ENCODE assay signal across 24 mouse cellular contexts in the genomic region with DNA sequence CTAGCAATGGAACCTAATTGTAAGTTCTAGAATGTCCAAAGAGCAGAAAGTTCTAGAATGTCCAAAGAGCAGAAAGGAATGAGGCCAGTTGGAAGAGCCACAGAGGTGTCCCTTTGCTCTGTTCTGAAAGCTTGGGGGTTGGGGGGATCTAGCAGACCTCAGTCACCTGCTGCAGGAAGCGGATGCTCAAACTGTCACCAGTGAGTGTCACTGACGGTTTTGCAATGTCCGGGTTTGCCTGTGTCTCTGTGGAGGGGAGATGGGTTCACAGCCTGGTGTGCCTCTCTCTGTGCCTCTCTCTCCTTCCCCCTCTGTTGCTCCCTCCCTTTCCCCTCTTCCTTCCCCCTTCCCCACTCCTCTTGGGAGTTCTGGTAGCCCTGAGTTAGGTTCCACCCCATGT. TPM values are rescaled to one million over a fixed set of nuclear protein-coding genes. Genes with fewer than 3 reads are reported as not detected.
DNase-seq lines count a peak whose midpoint lies in the region; ATAC-seq and TF ChIP-seq lines count a peak whose summit lies in the region.
"Had no signal": no experiment of that assay in that cellular context is flagged by ENCODE, and none has a peak within 500 bp of the region (broad histone marks: within the 10 kb centered on the region; RNA-seq: fewer than 3 reads in every experiment).

No protein-coding gene starts in this region.

- 86% methylated on average over 3 of the region's 3 CpGs for WGBS in neural tube, embryonic 11.5 days
- WGBS in neural tube, embryonic 15.5 days, result 88% methylated on average over 3 of the region's 3 CpGs
- WGBS in hindbrain, embryonic 16.5 days, result 78% methylated on average over 3 of the region's 3 CpGs
- WGBS in kidney, embryonic 14.5 days, result 87% methylated on average over 3 of the region's 3 CpGs

- ATAC-seq in neural tube, embryonic 11.5 days (ENCODE audit: insufficient read depth, low FRiP score, low TSS enrichment), result no peak
- ATAC-seq in neural tube, embryonic 15.5 days (ENCODE audit: low FRiP score), result no peak
- peak; percentile 58 for ATAC-seq in megakaryocyte progenitor cell, adult 5-6 weeks (replicated peaks; ENCODE audit: poor library complexity)
- no peak for ATAC-seq in hindbrain, embryonic 16.5 days
- no peak for ATAC-seq in kidney, embryonic 14.5 days (ENCODE audit: low FRiP score, low TSS enrichment)
- ATAC-seq: forebrain, embryonic 14.5 days had no signal

- H3K9ac ChIP-seq in neural tube, embryonic 11.5 days (ENCODE audit: low read length), result no peak overlapping the region
- H3K9ac ChIP-seq in neural tube, embryonic 15.5 days (replicated peaks), result no peak overlapping the region
- H3K9ac ChIP-seq in hindbrain, embryonic 16.5 days (ENCODE audit: low read depth, low read length), result no peak overlapping the region
- no peak overlapping the region for H3K9ac ChIP-seq in kidney, embryonic 14.5 days (ENCODE audit: low read depth, low read length)
- H3K9ac ChIP-seq: heart, embryonic 15.5 days; hindbrain, embryonic 12.5 days; liver, embryonic 15.5 days; neural tube, embryonic 13.5 days had no signal

- DNase-seq in neural tube, embryonic 11.5 days (ENCODE audit: low spot score), result peak; percentile 0
- peak; percentile 67 for DNase-seq in thymus, postnatal 4 days
- DNase-seq: adrenal gland, postnatal 10 days; cerebellum, adult 11-12 months; kidney, adult 2 months; kidney, postnatal 36 days; lung, postnatal 10 days; right cerebral cortex, postnatal 25 days had no signal

- no peak overlapping the region for H3K27ac ChIP-seq in neural tube, embryonic 11.5 days (ENCODE audit: low read depth, low read length)
- no peak overlapping the region for H3K27ac ChIP-seq in neural tube, embryonic 15.5 days (replicated peaks)
- no peak overlapping the region for H3K27ac ChIP-seq in hindbrain, embryonic 16.5 days (ENCODE audit: low read depth, low read length)
- H3K27ac ChIP-seq in kidney, embryonic 14.5 days (ENCODE audit: low read depth, low read length), result no peak overlapping the region
- H3K27ac ChIP-seq: hindbrain, embryonic 12.5 days; limb, embryonic 13.5 days; liver, embryonic 15.5 days; neural tube, embryonic 13.5 days had no signal

- H3K9me3 ChIP-seq in neural tube, embryonic 11.5 days (ENCODE audit: control insufficient read depth, low read length), result no peaks in the 10 kb centered on the region
- H3K9me3 ChIP-seq in neural tube, embryonic 15.5 days (replicated peaks), result no peaks in the 10 kb centered on the region
- H3K9me3 ChIP-seq in E14TG2a.4 (ENCODE audit: low read length), result no peaks in the 10 kb centered on the region
- no peaks in the 10 kb centered on the region for H3K9me3 ChIP-seq in hindbrain, embryonic 16.5 days (ENCODE audit: control insufficient read depth, low read length)
- no peaks in the 10 kb centered on the region for H3K9me3 ChIP-seq in kidney, embryonic 14.5 days (ENCODE audit: control insufficient read depth, low read length)
- H3K9me3 ChIP-seq: heart, embryonic 15.5 days; hindbrain, embryonic 12.5 days; limb, embryonic 13.5 days; liver, embryonic 15.5 days; neural tube, embryonic 13.5 days had no signal

- H3K4me2 ChIP-seq in neural tube, embryonic 11.5 days (ENCODE audit: low read depth), result no peak overlapping the region
- H3K4me2 ChIP-seq in neural tube, embryonic 15.5 days, result no peak overlapping the region
- H3K4me2 ChIP-seq in hindbrain, embryonic 16.5 days (ENCODE audit: low read length), result no peak overlapping the region
- no peak overlapping the region for H3K4me2 ChIP-seq in kidney, embryonic 14.5 days (replicated peaks; ENCODE audit: low read depth, low read length)
- H3K4me2 ChIP-seq: neural tube, embryonic 13.5 days had no signal

- no peaks in the 10 kb centered on the region for H3K36me3 ChIP-seq in neural tube, embryonic 11.5 days (ENCODE audit: control insufficient read depth, insufficient read depth, low read length)
- no peaks in the 10 kb centered on the region for H3K36me3 ChIP-seq in neural tube, embryonic 15.5 days
- H3K36me3 ChIP-seq in E14TG2a.4 (ENCODE audit: insufficient read depth, low read length), result no peaks in the 10 kb centered on the region
- no peaks in the 10 kb centered on the region for H3K36me3 ChIP-seq in hindbrain, embryonic 16.5 days (ENCODE audit: control insufficient read depth, insufficient read depth, low read length)
- H3K36me3 ChIP-seq in kidney, embryonic 14.5 days (ENCODE audit: control insufficient read depth, insufficient read depth, low read length), result no peaks in the 10 kb centered on the region
- H3K36me3 ChIP-seq: heart, embryonic 15.5 days; hindbrain, embryonic 12.5 days; limb, embryonic 13.5 days; liver, embryonic 15.5 days; neural tube, embryonic 13.5 days had no signal

- no peaks in the 10 kb centered on the region for H3K4me1 ChIP-seq in neural tube, embryonic 11.5 days (ENCODE audit: control insufficient read depth, insufficient read depth, low read length)
- no peaks in the 10 kb centered on the region for H3K4me1 ChIP-seq in neural tube, embryonic 15.5 days
- peaks cover 48% of the 10 kb centered on the region for H3K4me1 ChIP-seq in E14TG2a.4 (replicated peaks; ENCODE audit: low read depth, low read length)
- H3K4me1 ChIP-seq in hindbrain, embryonic 16.5 days (ENCODE audit: control insufficient read depth, insufficient read depth, low read depth, low read length), result no peaks in the 10 kb centered on the region
- no peaks in the 10 kb centered on the region for H3K4me1 ChIP-seq in kidney, embryonic 14.5 days (ENCODE audit: control insufficient read depth, insufficient read depth, low read length)

- no peak overlapping the region for H3K4me3 ChIP-seq in neural tube, embryonic 11.5 days (ENCODE audit: low read depth, low read length)
- H3K4me3 ChIP-seq in neural tube, embryonic 15.5 days (replicated peaks), result no peak overlapping the region
- H3K4me3 ChIP-seq in E14TG2a.4 (replicated peaks; ENCODE audit: low read length), result peak overlapping the region; percentile 23; the same call in 1 of the 2 replicates
- no peak overlapping the region for H3K4me3 ChIP-seq in hindbrain, embryonic 16.5 days (ENCODE audit: low read length)
- no peak overlapping the region for H3K4me3 ChIP-seq in kidney, embryonic 14.5 days (ENCODE audit: low read length)
- H3K4me3 ChIP-seq: erythroblast, embryonic 14.5 days; heart, embryonic 15.5 days; hindbrain, embryonic 12.5 days; limb, embryonic 13.5 days; liver, embryonic 15.5 days; neural tube, embryonic 13.5 days had no signal

- H3K27me3 ChIP-seq in neural tube, embryonic 11.5 days (ENCODE audit: control insufficient read depth, insufficient read depth, low read length), result no peaks in the 10 kb centered on the region
- peaks cover 4% of the 10 kb centered on the region; the same call in 1 of the 2 replicates for H3K27me3 ChIP-seq in neural tube, embryonic 15.5 days (replicated peaks)
- peaks cover 4% of the 10 kb centered on the region; the same call in 1 of the 2 replicates for H3K27me3 ChIP-seq in E14TG2a.4 (ENCODE audit: insufficient read depth, low read length)
- no peaks in the 10 kb centered on the region; the same call in 1 of the 2 replicates for H3K27me3 ChIP-seq in hindbrain, embryonic 16.5 days (replicated peaks; ENCODE audit: control insufficient read depth, insufficient read depth, low read length)
- no peaks in the 10 kb centered on the region for H3K27me3 ChIP-seq in kidney, embryonic 14.5 days (ENCODE audit: control insufficient read depth, insufficient read depth, low read length)
- H3K27me3 ChIP-seq: heart, embryonic 15.5 days; limb, embryonic 13.5 days; neural tube, embryonic 13.5 days had no signal

- no peak for TF ChIP-seq CTCF in E14TG2a.4 (conservative IDR thresholded peaks at IDR 0.05; ENCODE audit: low read length)

RNA-seq across cellular contexts. Expression of a gene that starts 36.6 kb away (rescaled TPM):
- polyA plus RNA-seq in neural tube, embryonic 11.5 days (2014; fragmentation: Nextera tagmentation; extraction: Ambion mirVana), result 0.09 TPM in 1 of 2 replicates, not detected in the other
- 0.09 and 0.10 TPM in 2 replicates for polyA plus RNA-seq in neural tube, embryonic 15.5 days (2015; fragmentation: Nextera tagmentation; extraction: Ambion mirVana)
- total RNA-seq in megakaryocyte progenitor cell, adult 5-6 weeks (2015), result not detected in 2 replicates
- total RNA-seq in megakaryocyte progenitor cell, adult 5-6 weeks (2017), result not detected in 2 replicates
- polyA plus RNA-seq in hindbrain, embryonic 16.5 days (2015; fragmentation: Nextera tagmentation; extraction: Ambion mirVana), result 0.08 TPM in 1 of 2 replicates, not detected in the other
- polyA plus RNA-seq in kidney, embryonic 14.5 days (2014; fragmentation: Nextera tagmentation; extraction: Ambion mirVana), result 0.07 and 0.08 TPM in 2 replicates
- total RNA-seq: layer of hippocampus, postnatal 10 days; MEL had no signal
- polyA plus RNA-seq: C2C12; embryonic facial prominence, embryonic 11.5 days; erythroblast, embryonic 14.5 days; forebrain, embryonic 14.5 days had no signal
